Mouse (Mus musculus) brain, embryonic 18.5 days (tissue): ENCODE data around the gene Usp51.
"Not testable (repeated sequence)": the region's sequence is repeated elsewhere in the genome, so short reads cannot be mapped to it uniquely, and the experiment has no call there.

ENCODE experiments used
- DNase-seq: peaks from one replicate; pipeline ENCODE4 v3.0.0-alpha.2; 2012; ENCODE audit warnings: low read depth, low spot score

Usp51 gene

DNA sequence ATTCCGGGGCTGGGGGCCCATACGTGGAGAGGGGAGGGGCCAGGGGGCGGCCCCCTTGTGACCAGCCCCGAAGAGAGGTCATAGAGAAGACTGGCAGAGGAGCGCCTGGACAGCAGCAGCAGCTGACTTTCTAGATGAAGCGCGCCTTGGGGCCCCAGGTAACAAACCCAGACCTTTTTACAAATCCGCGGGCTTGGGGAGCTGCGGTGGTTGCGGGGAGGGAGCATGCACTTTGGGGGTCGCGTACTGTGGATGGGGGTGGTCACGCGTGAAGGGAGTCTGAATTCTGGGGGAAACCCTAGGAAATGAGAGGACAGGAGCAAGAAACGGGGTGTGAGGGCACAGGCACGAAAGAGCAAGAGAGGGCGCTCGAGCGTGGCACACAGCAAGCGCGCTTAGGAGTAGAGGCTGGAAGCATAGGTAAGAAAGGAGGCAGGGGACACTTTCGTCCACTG is at the start of gene Usp51:
Gene Usp51 (plus strand): TSS at position 83 of the 455 bp plus-strand sequence.
- no peak for DNase-seq

DNA sequence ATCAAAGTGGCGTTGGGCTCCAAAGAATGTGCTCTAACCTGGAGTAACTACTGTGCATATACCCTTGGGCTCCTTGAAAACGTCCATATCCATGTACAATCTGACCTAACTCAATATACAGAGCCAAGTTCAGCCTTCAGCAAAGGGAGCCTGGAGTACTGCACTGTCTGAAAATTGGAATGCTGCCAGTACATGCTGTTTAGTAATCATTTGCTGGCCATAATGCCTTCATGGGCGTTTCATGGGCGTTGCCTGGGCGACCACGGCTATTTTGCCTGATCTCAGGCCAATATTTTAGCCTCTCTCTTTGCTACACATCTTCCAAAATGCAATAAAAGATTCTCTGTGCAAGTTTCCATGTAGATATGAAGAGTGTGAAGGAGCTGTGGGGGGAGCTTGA is 36.7 kb upstream of the Usp51 start:
- DNase-seq: no peak

GRCm38 (mm10) chrX:152973476-152974203 is 32.6 kb upstream of the Usp51 start:
- DNase-seq: not testable (repeated sequence)

DNA sequence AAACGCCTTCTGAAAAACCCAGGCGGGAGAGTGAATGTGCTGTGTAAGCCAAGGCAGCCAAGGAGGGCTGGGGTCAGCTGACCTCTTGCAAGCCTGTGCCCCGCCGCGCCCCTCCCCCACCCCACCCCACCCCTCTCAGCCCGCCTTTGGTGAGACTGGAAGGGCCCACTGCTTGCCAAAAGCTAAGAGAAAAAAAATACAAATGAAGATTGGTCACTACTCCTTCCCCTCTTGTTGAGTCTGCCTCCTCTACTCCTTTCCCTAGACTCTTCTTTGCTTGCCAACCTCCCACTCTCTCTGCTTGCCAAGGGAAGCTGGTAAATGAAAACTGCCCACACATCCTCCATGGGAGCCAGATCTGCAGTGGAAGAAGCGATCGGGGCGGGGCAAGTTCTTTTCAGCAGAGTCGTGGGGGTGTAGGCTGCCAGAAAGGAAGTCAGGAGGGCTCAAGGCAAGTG is 32.0 kb upstream of the Usp51 start:
- peak; percentile 30 for DNase-seq

- no peak for DNase-seq
These were observed 29.7 kb upstream of the Usp51 start for GRCm38 (mm10) chrX:152976538-152976937.

DNA sequence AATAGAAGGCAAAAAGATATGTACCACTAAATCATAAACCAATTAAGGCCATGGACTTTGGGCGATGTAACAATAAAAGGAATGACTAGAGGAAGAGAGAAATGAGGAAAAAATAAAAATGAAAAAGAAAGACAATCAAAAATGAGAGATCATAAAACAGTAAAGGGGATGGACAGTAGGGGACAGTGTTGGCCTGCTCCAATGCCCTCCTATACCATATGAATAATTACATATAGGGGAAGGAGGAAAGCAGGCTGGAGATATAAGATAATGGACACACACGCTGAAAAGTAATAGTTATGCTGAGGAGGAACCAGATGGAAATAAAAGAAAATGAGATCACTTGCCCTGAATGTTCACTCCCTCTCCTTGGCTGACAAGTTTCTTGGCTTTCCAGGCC is 21.3 kb upstream of the Usp51 start:
- no peak for DNase-seq

DNA sequence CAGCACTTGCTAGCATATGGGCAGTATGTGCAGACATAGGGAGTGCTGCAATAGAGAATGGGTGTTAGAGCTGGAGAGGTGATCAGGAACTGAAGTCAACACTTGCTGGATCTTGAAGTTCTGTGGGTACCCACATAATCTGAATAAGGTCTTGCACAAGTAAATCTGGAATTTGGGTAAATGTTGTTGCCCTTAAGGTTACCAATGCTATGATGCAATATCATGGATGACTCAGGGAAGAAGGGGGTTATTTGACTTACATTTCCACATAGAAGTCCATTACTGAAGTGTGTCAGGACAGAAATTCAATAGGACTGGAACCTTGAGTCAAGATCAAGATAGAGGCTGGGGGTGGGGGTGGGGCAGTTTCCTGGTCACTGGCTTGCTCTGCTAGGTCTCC is 16.4 kb upstream of the Usp51 start:
- not testable (repeated sequence) for DNase-seq

DNA sequence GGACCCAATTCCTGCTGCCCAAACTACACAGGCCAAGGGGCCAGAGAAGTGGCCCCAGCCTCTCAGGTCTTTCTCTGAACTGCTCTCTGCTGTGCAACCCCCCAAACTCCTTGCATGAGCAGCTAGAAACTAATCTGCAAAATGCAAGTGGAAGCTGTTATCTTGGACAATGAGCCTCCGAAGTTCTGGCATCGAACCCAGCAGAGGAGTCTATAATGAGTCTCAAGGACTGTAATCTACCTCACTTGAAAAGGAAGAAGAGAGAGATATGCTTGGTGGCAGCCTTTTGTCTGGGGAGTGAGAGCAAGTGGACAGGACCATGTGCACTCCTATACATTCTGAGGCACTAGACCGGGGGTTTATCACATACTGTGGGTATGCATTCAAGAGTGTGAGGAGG is 10.2 kb upstream of the Usp51 start:
- not testable (repeated sequence) for DNase-seq

DNA sequence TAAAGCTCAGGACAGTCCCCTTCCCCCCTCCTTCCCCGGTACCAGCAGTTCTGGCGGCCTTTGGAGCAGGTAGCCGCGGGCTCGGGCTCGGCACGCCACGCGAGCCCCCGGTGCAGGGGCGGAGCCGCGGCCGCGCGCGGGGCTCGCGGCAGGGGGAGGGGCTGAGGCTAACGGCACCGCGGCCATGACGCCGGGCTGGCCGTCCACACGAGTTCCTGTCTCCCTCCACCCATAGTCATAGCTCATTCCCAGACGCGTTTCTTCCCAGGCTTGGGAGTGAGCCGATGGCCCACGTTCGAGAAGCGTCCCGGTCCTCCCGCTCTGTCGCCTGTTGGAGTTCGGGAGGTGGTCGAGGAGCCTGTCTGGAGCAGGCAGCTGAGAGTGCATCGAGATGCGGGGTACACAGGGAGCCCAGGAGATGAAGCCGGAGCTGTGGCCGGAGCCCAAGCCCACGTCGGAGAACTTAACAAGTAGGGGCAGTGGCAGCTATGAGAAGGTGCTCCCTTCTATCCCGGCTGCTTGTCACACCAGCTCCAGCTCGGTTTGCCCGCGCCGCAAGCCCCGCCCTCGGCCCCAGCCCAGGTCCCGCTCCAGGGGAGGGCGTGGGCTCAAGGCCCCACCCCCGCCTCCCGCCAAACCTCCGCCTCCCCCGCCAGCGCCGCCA is 884 bp downstream of the Usp51 start:
- DNase-seq: no peak

- DNase-seq: no peak
These were observed 1.4 kb downstream of the Usp51 start for GRCm38 (mm10) chrX:153007685-153008047.

- not testable (repeated sequence) for DNase-seq
These were observed 19.0 kb downstream of the Usp51 start for GRCm38 (mm10) chrX:153025255-153025654.

GRCm38 (mm10) chrX:153025709-153026108 is 19.4 kb downstream of the Usp51 start:
- DNase-seq: not testable (repeated sequence)

- DNase-seq: not testable (repeated sequence)
These were observed 25.3 kb downstream of the Usp51 start for GRCm38 (mm10) chrX:153031547-153031946.

- DNase-seq: peak; percentile 86
These were observed 31.1 kb downstream of the Usp51 start, which contains the start of gene Mageh1 for GRCm38 (mm10) chrX:153037087-153037971. TSS of gene Mageh1 (minus strand) at chrX:153037575.

- not testable (repeated sequence) for DNase-seq
These were observed 31.9 kb downstream of the Usp51 start for GRCm38 (mm10) chrX:153037972-153038744.
